Mouse (Mus musculus): ENCODE data around the gene Abcb10.
"Not testable (repeated sequence)": the region's sequence is repeated elsewhere in the genome, so short reads cannot be mapped to it uniquely, and the experiment has no call there.

Gene Abcb10

DNA sequence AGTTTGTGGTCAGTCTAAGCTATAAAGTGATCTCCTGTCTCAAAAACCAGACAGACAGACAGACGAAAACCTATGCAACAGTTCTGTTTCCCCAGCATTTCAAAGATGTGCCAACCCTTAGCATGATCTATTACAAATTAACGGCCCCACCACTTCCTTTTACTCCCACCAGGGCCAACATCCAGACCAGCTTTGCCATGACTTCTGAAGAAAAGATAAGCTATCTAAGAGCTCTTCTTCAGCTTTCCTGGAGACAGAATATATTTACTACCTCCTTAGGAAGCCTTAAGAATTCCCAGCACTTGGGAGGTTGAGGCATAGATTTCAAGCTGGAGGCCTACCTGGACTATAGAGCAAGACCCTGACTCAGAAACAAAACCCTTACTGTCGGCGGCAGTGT, 2.7 kb downstream of the Abcb10 start:
- no peak for DNase-seq (ENCODE audit: low spot score)

DNA sequence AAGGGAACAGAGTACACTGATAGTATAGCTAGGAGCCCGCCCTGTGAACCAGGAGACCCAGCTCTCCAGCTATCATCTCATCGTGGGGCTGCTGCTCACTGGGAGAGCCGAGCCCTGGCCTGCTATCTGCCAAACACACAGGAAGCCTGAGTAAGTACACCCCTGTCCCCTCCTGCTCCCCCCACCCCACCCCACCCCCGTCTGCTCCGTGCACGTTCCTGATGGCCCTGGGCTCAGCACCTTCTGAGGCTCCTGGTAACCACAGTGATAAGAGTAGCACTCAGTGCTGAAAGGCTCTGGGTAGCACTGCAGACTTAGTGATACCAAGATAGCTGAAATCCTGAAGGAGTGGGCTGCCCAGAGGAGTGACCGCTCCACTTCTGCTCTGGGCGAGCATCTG, 4.0 kb downstream of the Abcb10 start:
- DNase-seq (ENCODE audit: low spot score), result peak; percentile 23

DNA sequence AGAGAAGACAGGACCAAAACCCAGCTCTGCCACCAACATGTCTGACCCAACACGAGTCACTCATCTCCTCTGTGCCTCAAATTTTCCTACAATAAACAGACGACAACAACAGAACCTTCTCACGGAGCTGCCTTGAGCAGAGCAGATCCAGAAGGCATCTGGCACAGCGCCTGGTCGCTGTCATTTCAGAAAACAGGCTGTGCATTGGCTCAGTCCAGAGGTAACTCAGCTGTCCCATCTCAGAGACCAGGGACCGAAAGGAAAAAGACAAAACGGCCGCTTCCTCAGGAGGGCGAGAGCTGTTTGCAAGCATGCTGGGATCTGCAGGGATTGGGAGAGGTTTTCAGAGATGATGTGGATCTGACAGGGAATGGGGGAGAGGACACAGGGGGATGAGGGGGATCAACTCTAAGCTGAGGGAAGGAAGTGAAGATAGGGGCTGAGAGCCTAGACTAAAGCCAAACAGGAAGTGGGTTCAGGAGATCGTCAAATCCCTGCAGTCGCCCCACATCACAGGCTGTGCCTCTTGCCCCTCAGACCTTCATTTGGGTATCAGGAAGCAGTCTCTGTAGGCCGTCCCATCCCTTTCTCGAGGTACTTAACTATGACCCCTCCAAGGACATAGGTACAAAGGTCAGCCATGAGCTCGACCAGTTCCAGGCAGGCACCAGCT, 4.6 kb downstream of the Abcb10 start:
- DNase-seq (ENCODE audit: low spot score), result no peak

DNA sequence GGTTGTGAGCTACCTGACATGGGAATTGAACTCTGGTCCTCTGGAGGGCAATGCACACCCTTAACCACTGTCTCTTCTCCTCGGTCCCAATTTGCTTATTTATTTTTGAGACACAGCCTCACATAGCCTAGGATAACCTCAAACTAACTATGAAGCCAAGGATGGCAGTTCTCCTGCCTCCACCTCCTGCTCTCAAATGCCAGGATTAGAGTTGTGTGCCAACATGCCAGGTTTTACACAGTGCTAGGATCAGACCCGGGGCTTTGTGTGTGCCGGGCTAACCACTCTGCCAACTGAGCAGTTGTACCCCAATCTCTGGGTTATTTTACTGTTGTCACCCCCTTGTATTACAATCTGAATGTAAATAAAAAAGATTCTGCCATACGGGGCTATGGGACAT, 5.4 kb downstream of the Abcb10 start:
- DNase-seq (ENCODE audit: low spot score), result no peak

DNA sequence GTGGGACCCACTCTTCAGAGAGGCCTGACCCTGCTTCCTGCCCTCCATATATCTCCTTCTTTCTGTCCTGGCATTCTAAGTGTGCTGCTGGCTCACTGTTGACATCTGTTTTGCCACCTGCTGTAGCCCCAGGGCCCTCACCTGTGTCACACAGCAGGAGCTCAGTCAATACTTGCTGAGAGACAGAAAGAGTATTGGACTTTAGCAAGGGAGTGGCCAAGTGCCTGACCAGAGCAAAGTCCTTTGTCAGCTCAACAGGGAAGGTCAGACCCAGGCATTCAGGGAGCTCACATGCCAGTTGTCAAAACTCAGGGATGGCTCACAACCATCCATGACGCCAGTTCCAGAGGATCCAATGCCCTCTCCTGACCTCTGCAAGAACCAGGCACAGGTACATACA, 9.4 kb downstream of the Abcb10 start:
- DNase-seq (ENCODE audit: low spot score), result no peak

DNA sequence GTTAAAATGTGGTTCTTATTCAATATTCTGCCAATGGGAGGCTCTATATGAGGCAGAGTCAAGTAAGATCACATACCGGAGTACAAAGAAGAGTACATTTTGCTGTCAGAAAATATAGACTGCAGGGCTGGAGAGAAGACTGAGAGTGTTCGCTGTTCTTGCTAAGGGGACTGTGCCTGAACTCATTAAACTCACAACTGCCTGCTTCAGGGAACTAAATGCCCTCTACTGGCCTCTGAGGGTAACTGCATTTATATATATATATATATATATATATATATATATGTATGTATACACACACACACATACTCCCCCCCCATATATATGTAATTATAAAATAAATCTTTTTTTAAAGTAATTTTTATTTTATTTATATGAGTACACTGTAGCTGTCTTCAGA, 16.0 kb downstream of the Abcb10 start:
- peak; percentile 57 for DNase-seq (ENCODE audit: low spot score)

DNA sequence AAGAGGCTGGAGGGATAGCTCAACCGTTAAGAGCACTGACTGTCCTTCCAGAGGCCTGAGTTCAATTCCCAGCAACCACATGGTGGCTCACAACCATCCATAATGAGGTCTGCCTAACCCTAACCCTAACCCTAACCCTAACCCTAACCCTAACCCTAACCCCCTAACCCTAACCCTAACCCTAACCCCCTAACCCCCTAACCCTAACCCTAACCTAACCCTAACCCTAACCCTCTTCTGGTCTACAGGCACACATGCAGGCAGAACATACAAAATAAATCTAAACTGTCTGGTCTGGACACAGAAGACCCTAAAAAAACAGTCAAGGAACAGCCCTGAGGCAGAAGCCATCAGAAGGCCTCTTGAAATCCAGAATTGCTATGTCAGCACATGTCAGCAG, 21.6 kb downstream of the Abcb10 start:
- no peak for DNase-seq (ENCODE audit: low spot score)

DNA sequence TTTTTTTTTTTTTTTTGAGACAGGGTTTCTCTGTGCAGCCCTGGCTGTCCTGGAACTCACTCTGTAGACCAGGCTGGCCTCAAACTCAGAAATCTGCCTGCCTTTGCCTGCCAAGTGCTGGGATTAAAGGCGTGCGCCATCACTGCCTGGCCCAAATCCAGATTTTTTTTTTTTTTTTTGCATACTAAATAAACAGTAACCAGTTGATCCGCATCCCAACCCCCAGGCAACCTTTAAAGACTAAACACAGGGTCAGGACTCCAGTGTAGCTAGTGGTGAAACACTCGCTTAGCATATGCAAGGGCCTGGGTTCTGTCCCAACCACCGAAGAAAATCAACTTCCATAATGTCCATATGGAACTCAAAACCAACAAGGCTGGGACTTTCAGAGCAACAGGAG, 22.4 kb downstream of the Abcb10 start:
- DNase-seq (ENCODE audit: low spot score), result not testable (repeated sequence)

DNA sequence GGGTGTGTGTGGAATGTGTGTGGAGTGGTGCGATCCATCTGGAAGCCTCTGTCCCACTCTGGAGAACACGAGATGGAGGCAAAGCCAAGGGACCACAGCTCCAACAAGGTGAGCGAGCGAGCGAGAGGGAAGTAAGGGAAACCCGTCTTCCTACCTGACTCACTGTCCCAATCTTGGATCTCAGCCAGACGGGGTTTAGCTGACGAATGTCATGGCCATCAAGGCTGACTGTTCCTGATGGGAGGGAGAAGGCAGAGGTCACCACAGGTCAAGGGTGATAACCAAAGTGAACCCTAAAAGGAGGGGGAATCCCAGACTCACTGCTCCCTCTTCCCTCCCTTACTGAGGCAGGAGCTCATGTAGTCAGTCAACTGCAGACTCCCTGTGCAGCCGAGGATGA, 22.9 kb downstream of the Abcb10 start:
- no peak for DNase-seq (ENCODE audit: low spot score)

DNA sequence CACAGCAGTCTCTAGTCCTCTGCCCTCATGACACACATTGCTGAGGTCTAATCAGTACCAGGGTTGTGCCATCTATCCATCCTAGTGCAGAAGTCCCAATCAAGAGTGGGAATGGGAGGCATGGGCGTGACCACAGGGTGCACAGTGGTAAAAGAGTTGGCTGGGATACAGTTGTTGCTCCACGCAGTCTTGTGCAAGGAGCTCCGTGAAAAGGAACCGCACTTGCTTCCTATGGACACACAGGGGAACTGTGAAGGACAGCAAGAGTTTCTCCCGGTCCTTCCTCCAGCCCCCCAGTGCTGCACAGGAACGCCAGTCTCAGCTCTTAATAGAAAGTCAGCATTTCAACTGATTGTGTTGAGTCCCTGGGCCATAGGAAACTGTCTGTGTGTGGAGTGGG, 23.4 kb downstream of the Abcb10 start:
- no peak for DNase-seq (ENCODE audit: low spot score)

DNA sequence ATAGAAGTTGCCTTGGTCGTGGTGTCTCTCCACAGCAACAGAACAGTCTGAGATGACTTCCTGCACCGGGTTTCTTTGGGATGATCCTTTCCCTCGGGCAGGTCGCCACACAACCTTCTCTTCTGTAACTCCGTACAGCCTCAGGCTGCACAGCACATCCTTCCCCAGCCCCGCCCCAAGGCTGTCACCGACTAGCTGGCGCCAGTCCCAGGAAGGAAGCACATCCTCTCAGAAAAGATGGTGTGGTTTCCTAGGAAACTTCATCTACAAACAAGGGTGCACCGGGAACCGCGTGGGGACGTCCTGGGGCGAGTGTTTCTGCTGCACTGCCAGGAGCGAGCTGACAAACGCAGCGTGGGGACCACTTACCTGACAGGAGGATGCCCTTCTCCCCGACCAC, 24.8 kb downstream of the Abcb10 start:
- DNase-seq (ENCODE audit: low spot score), result no peak

DNA sequence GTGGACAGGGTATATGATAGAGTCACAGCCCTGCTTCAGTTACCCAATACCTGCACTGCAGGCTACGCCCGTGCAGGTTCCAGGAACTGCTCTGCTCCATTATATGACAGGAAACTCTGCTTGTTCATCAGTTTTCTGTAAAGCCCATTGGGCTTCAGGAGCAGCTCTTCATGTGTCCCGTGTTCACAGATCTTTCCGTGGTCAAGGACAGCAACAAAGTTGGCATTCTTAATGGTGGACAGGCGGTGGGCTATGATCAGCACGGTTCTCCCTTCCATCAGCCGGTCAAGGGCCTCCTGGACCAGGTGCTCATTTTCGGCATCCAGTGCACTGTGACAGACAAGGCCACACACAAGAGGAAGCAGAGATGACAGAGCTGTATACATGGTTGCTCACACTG, 28.7 kb downstream of the Abcb10 start:
- DNase-seq (ENCODE audit: low spot score), result no peak

DNA sequence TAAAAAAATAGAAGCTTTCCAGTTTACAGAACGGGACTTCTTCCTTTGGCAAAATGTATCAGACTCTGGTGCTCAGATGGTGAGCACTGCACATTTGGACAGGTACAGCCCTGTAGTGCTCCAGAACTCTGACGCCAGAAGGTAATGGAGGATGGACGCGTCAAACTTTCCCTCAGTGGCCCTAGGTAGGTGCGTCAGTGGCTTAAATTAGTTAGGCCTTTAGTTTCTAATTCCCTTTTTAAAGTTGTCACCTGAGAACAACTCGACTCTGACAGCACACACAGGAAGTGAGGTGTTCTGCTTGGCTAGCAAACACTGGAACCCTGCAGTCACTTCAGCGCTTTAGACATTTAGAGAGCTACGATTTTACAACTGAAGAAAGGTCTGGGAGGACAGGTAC, 29.2 kb downstream of the Abcb10 start:
- no peak for DNase-seq (ENCODE audit: low spot score)

DNA sequence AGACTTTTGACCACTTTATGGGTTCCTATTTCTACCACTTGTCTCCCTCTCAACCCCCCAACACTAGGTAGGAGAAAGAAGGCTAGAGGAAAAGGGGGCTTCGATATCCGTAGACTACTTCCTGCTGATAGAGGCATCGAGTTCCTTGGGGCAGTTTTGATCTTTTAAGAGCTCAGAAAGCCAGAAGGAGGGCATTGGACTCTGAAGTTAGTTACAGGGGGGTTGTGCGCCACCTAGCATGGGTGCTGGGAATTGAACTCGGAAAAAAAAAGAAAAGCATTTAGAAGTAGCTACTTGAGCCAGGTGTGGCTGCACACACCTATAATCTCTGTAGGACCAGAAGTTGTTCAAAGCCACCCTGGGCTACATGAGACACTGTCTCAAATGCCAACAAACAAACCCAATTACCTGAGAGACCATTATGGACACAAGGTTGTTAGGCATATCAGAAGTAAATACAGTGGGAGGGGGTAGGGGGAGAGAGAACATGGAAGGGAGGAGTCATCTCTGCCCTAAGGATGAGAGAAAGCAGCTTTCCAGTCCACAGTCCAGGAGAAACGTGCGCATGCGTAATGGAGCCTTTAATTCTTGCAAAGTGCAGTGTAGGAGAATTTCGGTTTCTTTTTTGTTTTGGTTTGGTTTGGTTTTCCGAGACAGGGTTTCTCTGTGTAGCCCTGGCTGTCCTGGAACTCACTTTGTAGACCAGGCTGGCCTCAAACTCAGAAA, 32.7 kb downstream of the Abcb10 start:
- peak; percentile 72 for DNase-seq (ENCODE audit: low spot score)

DNA sequence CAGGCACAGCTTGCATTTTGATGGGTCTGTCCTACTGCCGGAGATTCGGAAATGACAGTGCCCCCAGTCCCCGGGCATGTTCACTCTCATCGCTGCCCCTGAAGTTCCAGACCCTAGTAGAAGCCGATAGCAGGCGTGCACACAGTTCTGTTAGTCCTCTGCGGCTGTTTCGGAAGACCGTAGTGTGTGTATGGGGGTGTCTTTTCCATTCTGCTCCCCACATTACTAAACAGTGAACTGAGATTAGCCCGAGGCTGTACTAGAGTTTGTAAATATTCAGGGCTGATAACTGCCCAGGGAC, 33.3 kb downstream of the Abcb10 start:
- DNase-seq (ENCODE audit: low spot score), result no peak

DNA sequence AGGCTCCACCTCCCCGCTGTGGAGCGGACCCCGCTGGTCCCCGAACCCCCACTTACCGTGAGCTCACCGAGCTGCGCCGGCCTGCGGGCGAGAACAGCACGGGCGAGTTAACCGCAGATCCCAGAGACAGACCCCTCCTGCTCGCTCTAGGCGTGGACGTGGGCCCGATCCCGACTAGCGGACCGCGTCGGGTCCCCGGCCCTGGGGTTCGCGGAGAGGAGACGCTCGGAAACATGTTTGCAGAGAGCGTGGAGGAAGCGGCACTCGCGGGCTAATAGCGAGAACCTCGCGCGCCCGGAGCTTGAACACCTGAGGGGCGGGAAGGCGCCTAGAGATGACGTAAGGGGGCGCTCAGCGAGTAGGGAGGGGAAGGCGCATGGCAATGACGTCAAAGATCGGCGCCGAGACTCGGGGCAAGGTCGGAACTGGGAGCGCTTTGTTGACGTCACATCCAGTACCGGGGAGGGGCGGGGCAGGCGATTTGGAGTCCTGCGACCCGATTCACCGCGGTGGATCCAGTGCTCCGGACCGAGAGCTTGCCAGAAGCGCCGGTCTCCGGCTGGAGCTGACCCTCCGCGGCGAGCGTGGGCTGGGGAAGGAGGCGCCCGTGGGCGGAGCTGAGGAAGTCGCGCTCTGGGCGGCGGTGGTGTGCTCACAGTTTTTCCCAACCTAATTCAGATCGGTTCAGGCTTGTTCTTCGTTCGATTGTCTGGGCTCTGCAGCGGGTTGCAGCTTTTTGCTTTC, 33.8 kb downstream of the Abcb10 start, which contains the start of gene Nup133:
Nup133 (minus strand) TSS at position 324 of the 744 bp plus-strand sequence.
- peak; percentile 100 for DNase-seq (ENCODE audit: low spot score)

DNA sequence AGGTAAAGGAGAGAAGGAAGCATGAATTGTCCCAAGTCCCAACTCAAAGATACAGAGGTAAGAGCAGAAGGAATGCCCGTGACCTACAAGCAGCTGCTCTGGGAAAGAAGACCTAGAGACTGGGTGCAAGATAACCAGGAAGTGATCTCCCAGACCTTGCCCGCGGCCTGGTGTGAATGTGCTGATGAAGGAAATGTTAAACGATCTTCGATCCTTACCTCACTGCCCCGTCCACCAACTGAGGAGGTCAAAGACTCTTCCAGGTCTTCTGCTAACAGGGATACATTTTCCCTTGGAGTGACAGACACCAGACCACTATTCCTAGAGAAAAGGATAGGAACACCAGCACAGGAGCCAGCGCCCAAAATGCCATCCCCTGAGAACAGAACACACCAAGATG, 53.9 kb downstream of the Abcb10 start:
- DNase-seq (ENCODE audit: low spot score), result no peak

DNA sequence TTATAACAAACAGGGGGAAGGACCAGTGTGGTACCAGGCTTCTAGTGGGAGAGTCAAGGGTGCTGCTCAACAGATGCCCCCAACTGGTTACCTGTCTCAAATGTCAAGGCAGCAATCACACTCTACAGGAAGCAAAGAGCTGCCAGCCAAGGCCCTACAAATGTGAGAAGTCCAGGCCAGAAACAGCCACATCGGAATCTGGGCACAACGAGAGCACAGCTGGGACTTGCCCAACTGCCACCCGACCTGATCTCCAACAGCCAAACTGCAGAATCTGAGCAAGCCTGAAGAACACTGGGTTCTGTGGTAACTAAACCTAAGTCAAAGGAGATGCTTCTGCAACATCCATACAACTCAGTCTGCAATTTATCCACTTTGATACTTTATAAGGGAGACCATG, 57.3 kb downstream of the Abcb10 start:
- DNase-seq (ENCODE audit: low spot score), result no peak

DNA sequence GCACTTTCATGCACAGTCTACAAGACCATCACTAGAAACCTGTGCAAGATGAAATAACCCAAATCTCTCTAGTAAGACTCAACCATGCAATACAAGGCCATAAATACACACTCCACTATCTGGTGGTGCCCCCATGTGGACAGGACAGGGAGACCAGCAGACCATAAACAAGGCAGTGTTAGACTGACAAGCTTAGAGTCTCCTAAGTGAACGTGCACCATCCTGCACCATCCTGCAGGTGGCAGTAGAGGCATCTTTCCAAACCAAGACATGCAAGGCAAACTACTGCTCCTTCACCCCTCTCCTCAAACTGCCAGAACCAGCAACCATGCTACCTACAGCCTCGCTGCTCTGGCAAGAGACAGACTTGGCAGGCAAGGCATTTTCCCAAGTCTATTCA, 58.2 kb downstream of the Abcb10 start:
- peak; percentile 94 for DNase-seq (ENCODE audit: low spot score)

DNA sequence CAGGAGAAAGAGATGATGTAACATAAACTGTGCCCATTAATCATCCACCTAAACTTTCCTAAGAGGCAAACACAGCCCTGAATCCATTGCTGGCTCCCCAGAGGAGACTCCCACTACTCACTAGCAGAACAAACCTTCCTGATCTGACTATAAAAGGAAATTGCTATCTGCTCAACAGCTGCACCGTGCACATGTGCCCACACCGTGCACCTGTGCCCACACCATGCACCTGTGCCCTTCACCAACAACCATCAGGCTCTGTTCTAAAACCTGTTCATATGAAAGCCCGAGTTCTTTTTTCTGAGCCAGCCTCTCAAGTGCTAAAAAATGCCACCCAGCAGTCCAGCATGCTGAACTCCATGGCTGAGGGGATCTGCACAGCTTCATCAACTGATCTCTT, 68.3 kb downstream of the Abcb10 start:
- DNase-seq (ENCODE audit: low spot score), result no peak

DNA sequence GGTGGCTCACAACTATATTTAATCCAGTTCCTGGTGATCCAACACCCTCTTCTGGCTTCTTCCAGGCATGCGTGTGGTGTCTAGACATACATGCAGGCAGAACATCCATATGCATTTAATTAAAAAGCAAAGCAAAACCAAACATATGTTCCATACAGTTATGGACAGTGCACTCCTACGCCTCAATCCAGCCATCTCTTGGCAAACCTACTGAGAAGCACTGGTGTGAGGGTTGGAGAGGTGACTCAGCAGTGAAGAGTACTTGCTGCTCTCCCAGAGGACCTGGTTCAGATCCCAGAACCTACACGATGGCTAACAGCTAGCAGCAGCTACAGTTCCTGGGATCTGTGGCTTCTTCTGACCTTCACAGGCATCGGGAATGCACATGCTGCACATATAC, 70.7 kb downstream of the Abcb10 start:
- DNase-seq (ENCODE audit: low spot score), result no peak

DNA sequence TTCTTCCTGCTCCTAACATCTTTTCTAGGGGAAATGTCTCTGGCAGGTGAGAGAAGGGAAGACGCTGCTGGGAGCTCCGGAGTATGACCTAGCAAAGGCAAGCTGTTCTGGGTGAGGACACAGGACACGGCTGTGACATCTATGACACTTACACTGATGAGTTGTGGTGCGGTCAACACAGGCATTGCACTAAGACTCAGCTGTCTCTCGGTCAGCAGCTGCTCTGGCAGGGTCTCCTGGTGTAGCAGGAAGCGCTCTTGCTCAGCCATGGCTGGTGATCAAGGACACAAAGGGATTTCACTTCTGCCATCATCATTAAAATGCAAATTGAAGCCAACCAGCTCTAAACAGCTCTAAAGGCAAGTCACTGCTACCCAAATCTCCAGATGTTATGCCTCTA, 75.3 kb downstream of the Abcb10 start:
- no peak for DNase-seq (ENCODE audit: low spot score)

DNA sequence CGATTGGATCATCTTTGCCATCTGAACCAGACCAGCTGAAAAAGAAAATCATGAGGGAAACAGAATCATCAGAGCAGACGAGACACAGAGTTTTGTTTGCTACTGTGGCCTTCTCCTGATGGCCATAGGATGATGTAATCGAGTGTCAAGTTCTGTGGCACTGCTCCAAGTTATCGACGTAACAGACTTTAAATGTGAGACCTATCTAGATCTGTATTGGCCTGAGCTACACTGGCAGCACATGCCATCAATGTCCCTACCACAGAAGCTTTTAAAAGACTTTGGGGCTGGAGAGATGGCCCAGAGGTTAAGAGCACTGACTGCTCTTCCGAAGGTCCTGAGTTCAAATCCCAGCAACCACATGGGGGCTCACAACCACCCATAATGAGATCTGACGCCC, 80.3 kb downstream of the Abcb10 start:
- DNase-seq (ENCODE audit: low spot score), result no peak
